Mouse (Mus musculus) kidney, postnatal 25 days (tissue): ENCODE measurements around the gene Adal.
"Not testable (repeated sequence)": the region's sequence is repeated elsewhere in the genome, so short reads cannot be mapped to it uniquely, and the experiment has no call there.

ENCODE experiments used
- DNase-seq, 2 experiments: peaks; one replicate each; pipeline ENCODE4 v3.0.0; 2021; ENCODE audit warnings: mixed read lengths in 2 of 2

The Adal gene

DNA sequence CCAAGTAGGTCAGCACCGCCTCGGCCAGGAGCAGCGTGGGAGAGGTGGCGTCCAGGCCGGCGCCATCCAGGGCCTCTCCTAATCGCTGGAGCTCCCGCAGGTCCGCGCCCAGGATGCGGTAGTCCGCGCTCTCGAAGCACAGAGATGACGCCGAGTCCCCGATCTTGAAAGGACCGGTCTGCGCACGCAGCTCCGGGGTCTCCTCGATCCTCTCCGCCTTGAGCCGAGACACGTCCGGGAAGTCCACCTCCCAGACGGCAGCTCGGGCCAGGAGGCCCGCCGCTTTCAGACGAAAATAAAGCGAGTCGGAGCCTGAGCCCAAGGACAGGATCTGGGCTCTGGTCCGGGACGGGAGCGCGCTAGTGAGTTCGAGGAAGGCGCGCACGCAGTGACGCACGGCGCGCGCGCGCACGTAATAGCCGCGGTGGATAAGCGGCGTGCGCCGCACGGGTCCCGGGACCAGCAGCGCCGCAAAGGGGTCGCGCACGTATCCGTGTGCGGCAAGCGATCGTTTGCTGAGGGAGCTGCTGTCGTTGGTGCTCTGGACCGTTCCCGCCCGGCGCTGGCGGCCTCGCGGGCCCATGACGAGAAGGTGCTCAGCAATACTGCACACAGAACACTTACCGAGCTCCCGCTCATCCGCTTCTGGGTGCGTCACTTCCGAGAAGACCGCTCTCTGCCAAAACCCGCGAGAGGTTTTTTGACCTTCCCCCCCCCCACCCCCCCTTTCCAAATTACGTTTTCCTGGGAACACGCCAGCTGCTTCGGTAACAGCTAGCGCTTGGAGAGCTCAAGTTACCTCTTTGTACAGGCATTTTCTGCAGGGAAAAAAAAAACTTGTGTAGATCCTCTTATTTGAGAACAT is at the start of gene Adal, which contains the start of gene Lcmt2:
Adal (plus strand) TSS at position 411 of the 865 bp plus-strand sequence.
Lcmt2 (minus strand) TSS at position 636 of the 865 bp plus-strand sequence.
- DNase-seq = peak; percentile 89 to 94

GRCm38 (mm10) chr2:121102051-121102450 is 38.2 kb upstream of the Adal start:
- peak; percentile 71 to 88 for DNase-seq

DNA sequence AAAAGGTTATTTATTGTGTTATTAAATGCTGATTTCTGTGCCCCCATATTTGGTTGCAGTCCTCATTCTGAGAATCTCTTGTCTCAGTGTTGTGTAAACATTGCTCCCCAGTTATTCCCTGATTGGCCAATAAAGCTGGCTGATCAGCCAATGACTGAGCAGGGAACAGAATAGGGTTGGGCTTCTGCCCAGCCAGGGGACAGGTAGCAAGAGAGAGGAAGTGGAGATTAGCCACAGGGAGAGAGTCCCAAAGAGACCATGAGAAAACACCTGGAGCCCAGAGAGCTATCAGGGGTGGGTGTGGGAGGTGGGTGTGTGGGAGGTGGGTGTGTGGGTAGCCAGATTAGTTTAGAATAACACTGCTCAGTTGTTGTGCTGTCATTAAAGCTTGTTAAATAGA is 34.3 kb upstream of the Adal start:
- DNase-seq = no peak

DNA sequence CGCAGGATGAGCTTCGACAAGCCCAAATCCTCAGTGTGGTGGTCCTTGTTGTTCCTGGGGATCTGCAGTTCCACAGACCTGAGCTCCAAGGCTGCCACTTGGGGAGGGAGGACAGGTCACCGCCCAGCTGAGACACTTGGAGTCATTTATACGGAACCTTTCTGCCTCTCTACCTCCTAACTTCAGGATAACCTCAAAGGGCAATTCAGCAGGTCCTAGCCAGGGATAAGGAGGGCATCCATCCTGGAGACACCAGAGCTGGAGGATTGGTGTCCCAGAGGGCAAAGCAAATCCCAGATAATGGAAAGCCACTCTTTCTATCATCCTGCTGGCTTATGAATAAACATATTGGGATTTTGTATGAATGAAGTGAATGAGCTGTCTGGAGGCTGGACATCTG is 30.5 kb upstream of the Adal start, which contains the start of gene Tgm7:
Tgm7 (minus strand) TSS at position 101 of the 400 bp plus-strand sequence.
- no peak for DNase-seq

GRCm38 (mm10) chr2:121115418-121115817 is 24.8 kb upstream of the Adal start:
- no peak for DNase-seq

DNA sequence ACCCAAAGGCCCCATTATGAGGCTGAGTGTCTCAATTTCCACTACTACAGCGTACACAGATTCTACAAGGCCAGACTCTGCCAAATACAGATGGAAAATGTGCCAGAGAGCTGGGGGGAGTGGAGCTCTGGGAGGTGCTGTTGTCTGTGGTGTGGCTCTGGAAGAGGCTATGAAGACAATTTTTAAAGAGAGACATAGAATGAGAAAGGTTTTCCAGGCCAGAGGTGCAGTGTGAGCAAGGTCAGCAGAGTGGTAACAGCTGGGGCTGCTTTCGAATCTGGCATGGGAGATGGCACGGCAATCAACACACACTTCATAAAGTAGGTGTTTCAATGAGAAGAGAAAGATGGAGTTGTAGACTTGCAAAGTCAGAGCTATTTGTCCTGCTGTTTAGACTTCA is 21.0 kb upstream of the Adal start:
- DNase-seq = no peak

DNA sequence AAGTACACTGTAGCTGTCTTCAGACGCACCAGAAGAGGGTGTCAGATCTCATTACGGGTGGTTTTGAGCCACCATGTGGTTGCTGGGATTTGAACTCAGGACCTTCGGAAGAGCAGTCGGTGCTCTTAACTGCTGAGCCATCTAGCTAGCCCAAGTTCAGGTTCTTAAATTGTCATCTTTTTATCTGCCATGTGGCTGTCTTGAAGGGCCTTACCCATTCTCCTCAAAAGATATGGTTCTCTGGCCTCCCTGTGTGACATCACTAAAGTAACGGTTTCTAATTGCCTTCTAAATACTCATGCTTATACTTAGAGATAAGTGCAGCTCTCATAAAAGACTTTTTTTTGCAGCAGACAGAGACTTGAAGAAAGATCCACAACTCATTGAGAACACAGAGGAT is 13.9 kb upstream of the Adal start:
- DNase-seq = not testable (repeated sequence)

GRCm38 (mm10) chr2:121127536-121127935 is 12.7 kb upstream of the Adal start:
- peak; percentile 28 to 47 for DNase-seq

DNA sequence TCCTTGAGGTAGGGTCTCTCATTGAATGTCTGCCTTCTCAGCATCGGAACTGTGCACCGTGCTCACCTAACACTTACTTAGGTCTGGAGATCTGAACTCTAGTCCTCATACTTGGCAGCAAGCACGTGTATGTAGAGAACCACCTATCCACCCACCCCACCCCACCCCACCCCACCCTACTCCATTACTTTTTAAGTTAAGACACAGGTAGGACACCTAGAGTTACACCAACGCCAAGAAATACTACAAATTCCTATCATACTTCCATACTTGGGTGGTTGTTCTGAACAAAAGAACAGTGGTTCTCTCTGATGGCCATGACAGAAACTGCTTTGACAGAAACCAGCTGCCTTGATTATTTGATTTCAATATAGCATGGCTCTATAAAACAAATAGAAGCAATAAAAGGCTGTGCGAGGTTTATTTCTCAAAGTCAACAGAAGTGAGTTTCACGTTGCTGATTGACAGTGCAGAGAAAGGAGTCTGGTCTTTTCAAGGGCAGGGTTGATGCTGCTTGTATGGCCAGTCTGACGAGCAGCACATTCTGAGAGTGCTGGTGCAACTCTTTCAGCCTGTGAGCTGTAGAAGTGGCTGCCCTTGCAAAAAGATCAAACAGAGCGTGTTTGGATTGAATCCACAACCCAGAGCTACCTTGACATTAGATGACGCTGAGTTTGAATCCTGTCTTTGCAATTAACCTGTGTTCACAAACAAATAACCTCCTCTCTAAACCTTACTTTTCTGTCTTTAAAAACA is 11.2 kb upstream of the Adal start:
- no peak for DNase-seq

DNA sequence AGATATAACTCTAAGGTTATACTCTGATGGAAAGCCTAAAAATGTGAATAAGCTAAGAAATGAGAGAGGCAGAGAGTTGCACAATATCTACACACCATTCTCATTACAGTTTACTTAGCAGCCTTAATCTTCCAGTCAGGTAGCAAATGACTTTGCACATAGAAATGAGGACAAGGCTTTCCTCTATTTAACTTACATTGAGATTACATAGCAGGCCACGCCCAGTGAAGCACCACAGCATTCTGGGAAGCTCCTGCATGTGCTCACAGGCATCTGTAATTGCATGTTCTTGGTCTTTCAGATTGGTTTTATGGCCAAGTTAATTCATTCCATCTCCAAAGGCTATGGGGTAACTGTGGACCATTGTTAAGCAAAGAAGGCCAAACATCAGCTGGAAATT is 7.4 kb upstream of the Adal start:
- DNase-seq = no peak

- DNase-seq = no peak
Measured at GRCm38 (mm10) chr2:121137371-121137770, 2.9 kb upstream of the Adal start.

DNA sequence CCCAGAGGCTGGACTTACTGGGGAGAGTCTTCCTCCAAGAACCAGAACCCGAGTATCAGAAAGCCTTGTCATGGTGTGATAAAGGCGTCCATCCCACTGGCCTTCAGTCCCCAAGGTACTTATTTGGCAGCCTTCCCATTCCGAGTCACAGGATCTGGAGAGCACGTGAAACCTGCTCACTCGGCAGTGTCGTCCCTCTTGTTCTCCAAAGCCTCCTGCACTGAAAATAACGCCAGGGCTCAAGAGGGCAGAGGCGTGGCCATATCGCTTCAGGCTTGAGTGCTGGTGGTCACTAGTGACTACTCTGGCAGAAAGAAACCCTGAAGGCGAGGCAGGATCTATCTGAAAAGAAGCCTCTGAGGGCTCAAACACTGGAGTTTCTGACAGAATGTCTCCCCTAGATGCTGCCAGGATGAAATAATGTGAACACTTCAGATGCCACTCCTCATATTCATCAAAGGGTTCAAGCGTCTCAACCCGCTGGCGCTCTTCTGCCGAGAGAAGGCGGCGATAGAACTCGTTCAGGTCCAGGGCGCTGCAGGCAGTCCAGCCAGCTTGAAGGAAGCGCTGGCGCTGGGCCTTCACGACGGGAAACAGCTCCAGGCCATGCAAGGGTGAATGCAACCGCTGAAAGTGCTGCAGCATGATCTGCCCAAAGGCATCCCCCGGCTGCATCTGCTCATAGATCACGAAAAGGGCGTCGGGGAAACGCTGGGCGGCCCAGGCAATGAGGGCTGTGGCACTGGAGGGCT is 786 bp upstream of the Adal start:
- DNase-seq = peak; percentile 82 to 90

GRCm38 (mm10) chr2:121141216-121142035 is 1.2 kb downstream of the Adal start:
- DNase-seq = no peak

GRCm38 (mm10) chr2:121142415-121142814 is 2.2 kb downstream of the Adal start:
- DNase-seq = no peak

DNA sequence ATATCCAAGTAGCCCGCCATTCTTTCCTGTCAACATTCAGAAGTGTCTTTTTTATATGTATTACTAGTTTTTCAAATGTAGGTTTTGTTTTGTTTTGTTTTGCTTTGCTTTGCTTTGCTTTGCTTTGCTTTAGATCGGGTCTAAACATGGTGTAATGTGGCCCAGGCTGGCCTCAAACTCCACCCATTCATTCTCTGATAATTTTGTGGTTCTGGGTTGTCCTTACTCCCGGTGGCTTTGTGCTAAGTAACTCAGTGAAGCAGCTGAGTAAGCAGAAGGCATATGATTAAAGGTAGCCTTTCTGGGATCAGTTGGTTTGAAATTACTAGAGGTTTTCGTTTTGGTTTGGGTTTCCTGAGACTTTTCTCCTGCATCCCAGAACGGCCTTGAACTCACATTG is 9.5 kb downstream of the Adal start:
- no peak for DNase-seq

- DNase-seq = no peak
Measured at GRCm38 (mm10) chr2:121153100-121153499, 12.9 kb downstream of the Adal start.

GRCm38 (mm10) chr2:121169173-121169572 is 28.9 kb downstream of the Adal start:
- DNase-seq = no peak

- peak; percentile 59 to 70 for DNase-seq
Measured at GRCm38 (mm10) chr2:121169902-121170301, 29.7 kb downstream of the Adal start.

- peak; percentile 73 to 81 for DNase-seq
Measured at GRCm38 (mm10) chr2:121170481-121170971, 30.3 kb downstream of the Adal start, which contains the start of gene Tubgcp4. Gene Tubgcp4 (plus strand): TSS chr2:121170654.

- DNase-seq = peak; percentile 89 to 95
Measured at GRCm38 (mm10) chr2:121170980-121171742, 30.9 kb downstream of the Adal start, which contains the start of gene Zscan29. Gene Zscan29 (minus strand): TSS chr2:121171125.
